Mouse (Mus musculus) intestine, embryonic 15.5 days (tissue): ENCODE data around the gene Erc2. TPM values are rescaled to one million over a fixed set of nuclear protein-coding genes. Genes with fewer than 3 reads are reported as not detected.

Experiments used
- ATAC-seq: fragments of 200-750 bp; cut with Nextera tagmentation; 2 replicates; pipeline ENCODE4 v1.8.0; 2017; ENCODE audit warnings: moderate TSS enrichment, moderate library complexity
- H3K27ac ChIP-seq: fragments of 300-500 bp; sonication (generic); 2 replicates; pipeline ENCODE4 v1.5.1; 2015; ENCODE audit warnings: mild to moderate bottlenecking, inconsistent platforms
- H3K27me3 ChIP-seq: fragments of 300-500 bp; sonication (generic); replicated peaks from 2 replicates; pipeline ENCODE4 v1.6.1; 2015; ENCODE audit warnings: inconsistent platforms
- H3K36me3 ChIP-seq: fragments of 300-500 bp; sonication (generic); 2 replicates; pipeline ENCODE4 v1.6.1; 2015; ENCODE audit warnings: inconsistent platforms
- H3K4me1 ChIP-seq: fragments of 300-500 bp; sonication (generic); replicated peaks from 2 replicates; pipeline ENCODE4 v1.6.1; 2015; ENCODE audit warnings: inconsistent platforms
- H3K4me2 ChIP-seq: fragments of 300-500 bp; sonication (generic); replicated peaks from 2 replicates; pipeline ENCODE4 v1.6.1; 2015; ENCODE audit warnings: mild to moderate bottlenecking, inconsistent platforms
- H3K4me3 ChIP-seq: fragments of 300-500 bp; sonication (generic); replicated peaks from 2 replicates; pipeline ENCODE4 v1.5.1; 2015; ENCODE audit warnings: inconsistent platforms
- H3K9ac ChIP-seq: fragments of 300-500 bp; sonication (generic); 2 replicates; pipeline ENCODE4 v1.6.1; 2015; ENCODE audit warnings: inconsistent platforms
- H3K9me3 ChIP-seq: fragments of 300-500 bp; sonication (generic); 2 replicates; pipeline ENCODE4 v1.6.1; 2016; ENCODE audit warnings: inconsistent platforms
- WGBS: fragments of 180-500 bp; shearing (Covaris S2); methylation state at CpG from one replicate; pipeline ENCODE4 v1.1.7; 2015; 5-methylcytosine and 5-hydroxymethylcytosine counted together
- polyA plus RNA-seq: library from polyadenylated mRNA; unstranded; fragments of >200 nt; fragmentation: Nextera tagmentation; extraction: Ambion mirVana; gene quantifications from 2 replicates; pipeline ENCODE4 v1.2.1, GENCODE M21; 2015

The Erc2 gene
- polyA plus RNA-seq, 1 experiment from 2014 or later = 6.8 TPM

DNA sequence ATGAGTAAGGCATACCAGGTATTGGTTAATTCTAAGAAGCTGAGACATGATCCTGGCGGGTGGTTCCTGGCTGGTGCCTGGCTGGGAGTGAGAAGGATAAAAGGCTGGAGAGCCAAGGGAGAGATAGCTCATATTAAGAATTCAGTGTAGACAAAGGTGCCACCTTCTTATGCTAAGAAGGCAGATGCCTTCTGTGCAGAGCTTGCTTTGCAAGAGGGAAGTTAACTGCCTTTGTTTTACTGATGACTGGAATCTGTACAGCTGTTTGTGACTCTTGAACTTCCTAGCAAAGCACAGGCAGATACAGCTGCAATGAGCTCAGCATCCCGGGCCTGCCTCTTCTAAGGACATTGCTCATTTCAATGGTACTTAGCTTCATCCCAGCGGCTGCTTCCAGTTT is 47.7 kb downstream of the Erc2 start:
- Histone ChIP-seq H3K4me3 (no peak overlapping the region), H3K9me3 (no peaks in the 10 kb centered on the region), H3K4me1 (0 out of 2 replicates have a peak, but pooled peaks cover 2% of the 10 kb centered on the region), H3K27ac (no peak overlapping the region), H3K4me2 (no peak overlapping the region), H3K9ac (no peak overlapping the region), H3K27me3 (no peaks in the 10 kb centered on the region), H3K36me3 (no peaks in the 10 kb centered on the region)
- no peak for ATAC-seq
- WGBS = 78% methylated on average over 3 of the region's 3 CpGs

DNA sequence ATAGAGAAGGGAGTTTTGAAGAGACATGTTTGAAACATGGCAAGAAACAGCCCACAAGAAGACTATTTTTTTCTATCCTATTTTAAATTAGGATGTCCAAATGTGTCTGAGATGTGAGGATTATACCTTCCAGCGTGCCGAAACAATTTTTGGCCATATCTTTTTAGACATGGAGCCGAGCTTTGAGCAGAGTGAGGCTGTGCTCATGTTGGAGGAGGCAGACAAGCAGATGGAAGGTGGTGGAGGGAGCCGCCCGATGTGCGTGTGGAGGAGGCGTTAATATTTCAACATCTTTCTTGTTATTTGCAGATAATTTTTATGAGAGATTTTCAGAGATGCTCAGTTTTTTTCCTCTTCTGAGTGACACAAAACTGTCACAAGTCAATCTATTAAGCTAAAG is 50.5 kb downstream of the Erc2 start:
- WGBS = 91% methylated on average over 7 of the region's 7 CpGs
- Histone ChIP-seq H3K4me2 (no peak overlapping the region), H3K9me3 (no peaks in the 10 kb centered on the region), H3K9ac (no peak overlapping the region), H3K36me3 (no peaks in the 10 kb centered on the region), H3K27ac (no peak overlapping the region), H3K4me3 (no peak overlapping the region), H3K27me3 (no peaks in the 10 kb centered on the region), H3K4me1 (no peaks in the 10 kb centered on the region)
- no peak for ATAC-seq

DNA sequence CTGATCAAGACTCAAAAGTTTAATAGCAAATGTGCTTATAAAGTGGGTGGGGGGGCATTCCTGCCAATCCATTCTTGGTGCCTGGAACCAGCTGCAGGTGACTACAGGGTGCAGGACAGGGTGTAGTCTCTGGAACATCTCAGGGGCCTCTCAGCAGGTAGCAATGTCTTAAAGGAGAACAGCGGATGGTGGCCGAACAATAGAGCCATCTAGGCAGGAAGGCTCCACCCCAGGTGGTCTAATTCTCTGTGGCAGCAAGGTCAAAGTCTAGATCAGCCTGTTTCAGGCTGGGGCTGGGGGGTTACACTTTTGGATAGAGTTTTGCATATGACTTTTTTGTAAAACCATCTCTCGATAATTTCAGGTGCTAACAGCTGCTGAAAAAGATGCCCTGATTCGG is 51.9 kb downstream of the Erc2 start:
- H3K27ac ChIP-seq = no peak overlapping the region
- no peak for ATAC-seq
- H3K9me3 ChIP-seq = no peaks in the 10 kb centered on the region
- 78% methylated on average over 4 of the region's 4 CpGs for WGBS
- no peaks in the 10 kb centered on the region for H3K4me1 ChIP-seq
- H3K36me3 ChIP-seq = no peaks in the 10 kb centered on the region
- H3K27me3 ChIP-seq = no peaks in the 10 kb centered on the region
- H3K9ac ChIP-seq = no peak overlapping the region
- H3K4me3 ChIP-seq = no peak overlapping the region
- H3K4me2 ChIP-seq = no peak overlapping the region

DNA sequence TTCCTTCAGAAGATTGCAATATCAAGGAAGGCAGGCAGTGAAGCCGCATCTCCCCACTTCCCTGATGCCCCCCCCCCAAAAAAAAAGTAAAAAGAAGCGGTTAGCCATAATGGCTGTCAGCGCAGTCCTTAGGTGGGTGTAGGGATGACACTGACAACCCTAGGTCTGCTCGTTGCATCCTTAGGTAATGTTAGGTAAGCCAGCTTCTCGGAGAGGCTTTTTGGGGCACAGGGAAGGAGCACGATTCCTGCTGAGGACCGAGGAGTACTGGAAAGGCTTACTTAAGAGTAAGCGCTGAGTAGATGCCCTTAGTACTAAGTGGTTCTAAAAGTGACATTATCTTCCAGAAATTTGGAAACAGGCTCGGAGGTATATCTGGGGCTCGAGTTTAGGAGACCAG is 52.3 kb downstream of the Erc2 start:
- Histone ChIP-seq H3K27ac (no peak overlapping the region), H3K36me3 (no peaks in the 10 kb centered on the region), H3K9me3 (no peaks in the 10 kb centered on the region), H3K9ac (no peak overlapping the region), H3K4me1 (no peaks in the 10 kb centered on the region), H3K4me2 (no peak overlapping the region), H3K27me3 (no peaks in the 10 kb centered on the region), H3K4me3 (no peak overlapping the region)
- ATAC-seq = no peak
- WGBS = 89% methylated on average over 10 of the region's 10 CpGs

DNA sequence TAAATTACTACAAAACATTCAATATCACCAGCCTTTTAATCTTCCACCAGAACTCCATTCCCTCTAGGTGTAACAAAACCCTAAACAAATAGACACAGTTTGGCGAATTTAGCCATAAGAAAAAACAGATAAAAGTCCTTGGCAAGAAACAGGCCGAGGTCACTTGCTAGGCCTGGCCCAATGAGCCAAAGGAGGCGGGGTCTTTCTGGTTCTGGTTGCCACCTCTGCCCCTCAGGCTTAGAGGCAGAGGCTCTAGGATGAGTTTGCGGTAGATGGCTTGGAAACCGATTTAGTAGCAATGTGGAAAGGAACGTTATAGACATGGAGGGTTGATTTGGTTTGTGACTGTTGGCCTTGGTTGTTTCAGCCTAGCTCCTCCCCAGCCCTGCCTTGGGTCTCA is 52.8 kb downstream of the Erc2 start:
- Histone ChIP-seq H3K4me1 (no peaks in the 10 kb centered on the region), H3K27me3 (no peaks in the 10 kb centered on the region), H3K4me2 (no peak overlapping the region), H3K9ac (no peak overlapping the region), H3K27ac (no peak overlapping the region), H3K9me3 (no peaks in the 10 kb centered on the region), H3K36me3 (no peaks in the 10 kb centered on the region), H3K4me3 (no peak overlapping the region)
- WGBS = 82% methylated on average over 6 of the region's 6 CpGs
- no peak for ATAC-seq

DNA sequence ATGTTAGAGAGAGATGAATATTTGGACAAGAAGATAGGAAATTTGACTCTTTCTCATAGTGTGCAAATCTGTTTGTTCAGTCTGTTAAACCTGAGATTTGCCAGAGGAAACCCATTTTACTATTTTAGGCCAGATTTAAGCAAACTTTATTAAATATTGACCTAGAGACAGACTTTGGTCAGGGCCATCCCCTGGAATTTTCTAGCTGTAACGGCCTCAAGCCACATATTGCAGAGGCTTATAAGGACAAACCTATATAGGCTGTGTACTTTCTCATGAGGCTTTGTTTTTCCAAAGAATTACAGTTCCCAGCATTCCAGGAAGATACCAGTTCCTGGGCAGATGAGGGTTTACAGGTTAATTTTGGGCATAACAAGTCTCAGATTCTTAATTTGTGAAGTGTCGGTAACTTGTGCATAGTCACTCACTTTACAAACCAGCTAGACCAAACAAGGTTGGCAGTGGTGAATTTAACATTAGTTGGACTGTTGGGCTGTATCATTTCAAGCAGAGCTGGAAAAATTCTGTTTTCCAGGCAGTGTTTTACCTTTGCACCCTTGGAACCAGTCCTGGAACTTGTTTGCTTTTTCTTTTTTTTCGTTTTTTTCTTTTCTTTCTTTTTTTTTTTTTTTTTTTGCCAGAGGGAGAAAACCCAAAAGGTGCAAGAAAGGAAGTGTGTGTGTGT is 60.3 kb downstream of the Erc2 start:
- ATAC-seq = no peak
- H3K27me3 ChIP-seq = no peaks in the 10 kb centered on the region
- H3K9me3 ChIP-seq = no peaks in the 10 kb centered on the region
- H3K27ac ChIP-seq = no peak overlapping the region
- H3K4me2 ChIP-seq = no peak overlapping the region
- 76% methylated on average over 3 of the region's 3 CpGs for WGBS
- no peaks in the 10 kb centered on the region for H3K4me1 ChIP-seq
- no peak overlapping the region for H3K9ac ChIP-seq
- H3K36me3 ChIP-seq = no peaks in the 10 kb centered on the region
- H3K4me3 ChIP-seq = no peak overlapping the region

DNA sequence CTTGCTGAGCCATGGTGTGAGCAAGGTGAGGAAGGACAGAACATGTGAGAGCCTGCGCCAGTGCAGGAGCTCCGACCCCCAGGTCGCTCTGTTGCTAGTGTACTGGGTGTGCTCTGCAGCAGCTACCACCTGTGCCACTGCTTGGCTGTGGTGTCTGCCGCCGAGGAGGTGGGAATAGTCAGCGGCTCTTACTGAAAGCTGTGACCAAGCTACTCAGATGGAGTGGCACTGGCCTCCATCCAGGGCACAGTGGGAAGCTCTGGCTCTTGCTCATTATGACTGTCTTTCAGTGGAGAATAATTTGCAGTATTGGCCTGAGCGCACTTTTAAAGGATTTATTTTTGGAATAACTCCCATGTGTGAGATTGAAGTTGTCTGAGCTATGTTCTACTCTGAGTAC is 73.6 kb downstream of the Erc2 start:
- Histone ChIP-seq H3K27ac (no peak overlapping the region), H3K4me1 (no peaks in the 10 kb centered on the region), H3K4me3 (no peak overlapping the region), H3K4me2 (no peak overlapping the region), H3K36me3 (no peaks in the 10 kb centered on the region), H3K9ac (no peak overlapping the region), H3K9me3 (no peaks in the 10 kb centered on the region), H3K27me3 (no peaks in the 10 kb centered on the region)
- ATAC-seq = no peak
- 91% methylated on average over 7 of the region's 7 CpGs for WGBS

DNA sequence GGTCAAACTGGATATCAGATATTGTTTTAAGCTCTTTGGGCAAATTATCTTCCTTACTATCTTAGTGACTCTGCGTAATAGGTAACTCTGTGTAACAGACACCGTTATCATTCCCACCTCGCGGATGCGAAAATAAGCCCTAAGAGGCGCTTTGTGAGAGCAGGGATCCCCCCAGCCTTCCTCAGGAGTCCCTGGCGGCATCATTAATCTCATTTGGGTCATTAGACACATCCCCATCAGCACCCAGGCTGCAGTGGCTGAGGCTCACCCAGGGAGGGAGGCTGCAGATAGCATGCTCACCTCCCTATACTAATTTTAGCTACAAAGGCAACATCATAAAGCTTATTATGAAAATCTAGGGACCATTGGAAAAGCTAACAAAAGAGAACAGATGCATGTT is 95.1 kb downstream of the Erc2 start:
- no peaks in the 10 kb centered on the region for H3K9me3 ChIP-seq
- 76% methylated on average over 7 of the region's 7 CpGs for WGBS
- no peak overlapping the region for H3K4me3 ChIP-seq
- no peaks in the 10 kb centered on the region for H3K36me3 ChIP-seq
- no peak overlapping the region for H3K9ac ChIP-seq
- H3K4me2 ChIP-seq = no peak overlapping the region
- H3K4me1 ChIP-seq = no peaks in the 10 kb centered on the region
- H3K27ac ChIP-seq = no peak overlapping the region
- no peaks in the 10 kb centered on the region for H3K27me3 ChIP-seq
- no peak for ATAC-seq

DNA sequence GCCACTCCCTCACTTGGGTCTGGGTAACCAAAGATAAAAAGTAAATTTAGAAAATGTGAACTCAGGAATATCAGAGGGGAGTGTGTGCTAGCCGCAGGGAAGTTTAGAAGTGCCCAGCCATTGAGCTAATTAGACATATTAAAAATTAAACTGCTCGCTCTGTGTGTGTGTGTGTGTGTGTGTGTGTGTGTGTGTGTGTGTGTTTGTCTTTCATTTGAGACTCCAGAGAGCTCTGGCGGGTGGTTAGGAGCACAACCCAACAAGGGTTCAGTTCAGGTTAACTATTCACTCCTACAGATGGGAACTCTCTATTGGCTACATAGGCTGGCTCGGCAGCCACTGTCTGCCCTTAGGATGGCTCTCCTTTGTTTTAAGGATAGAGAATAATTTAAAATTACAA is 97.4 kb downstream of the Erc2 start:
- Histone ChIP-seq H3K4me2 (no peak overlapping the region), H3K9ac (no peak overlapping the region), H3K36me3 (no peaks in the 10 kb centered on the region), H3K27me3 (no peaks in the 10 kb centered on the region), H3K27ac (no peak overlapping the region), H3K9me3 (no peaks in the 10 kb centered on the region), H3K4me3 (no peak overlapping the region), H3K4me1 (no peaks in the 10 kb centered on the region)
- no peak for ATAC-seq
- 78% methylated on average over 4 of the region's 4 CpGs for WGBS

DNA sequence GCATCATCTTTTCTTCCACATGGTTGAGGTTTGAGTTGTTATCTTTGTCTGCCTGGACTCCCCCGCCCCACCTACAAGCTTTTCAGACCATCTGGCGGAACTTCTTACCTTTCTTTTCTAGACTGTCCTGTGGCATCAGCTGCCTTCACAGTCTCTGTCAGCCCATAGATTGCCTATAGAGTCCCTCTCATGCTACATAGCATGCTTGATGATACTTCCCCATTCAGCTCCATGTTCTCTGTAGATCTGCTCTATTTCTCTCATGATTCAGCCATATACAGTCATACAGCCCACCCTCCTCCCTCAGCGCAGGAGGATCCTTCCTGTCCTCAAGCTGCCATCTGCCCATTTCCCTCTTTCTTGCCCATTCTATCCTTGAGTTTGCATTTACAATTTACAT is 98.7 kb downstream of the Erc2 start:
- no peak overlapping the region for H3K4me3 ChIP-seq
- no peaks in the 10 kb centered on the region for H3K4me1 ChIP-seq
- 98% methylated on average over 3 of the region's 3 CpGs for WGBS
- ATAC-seq = no peak
- no peaks in the 10 kb centered on the region for H3K27me3 ChIP-seq
- H3K27ac ChIP-seq = no peak overlapping the region
- no peaks in the 10 kb centered on the region for H3K36me3 ChIP-seq
- no peak overlapping the region for H3K4me2 ChIP-seq
- H3K9ac ChIP-seq = no peak overlapping the region
- no peaks in the 10 kb centered on the region for H3K9me3 ChIP-seq

DNA sequence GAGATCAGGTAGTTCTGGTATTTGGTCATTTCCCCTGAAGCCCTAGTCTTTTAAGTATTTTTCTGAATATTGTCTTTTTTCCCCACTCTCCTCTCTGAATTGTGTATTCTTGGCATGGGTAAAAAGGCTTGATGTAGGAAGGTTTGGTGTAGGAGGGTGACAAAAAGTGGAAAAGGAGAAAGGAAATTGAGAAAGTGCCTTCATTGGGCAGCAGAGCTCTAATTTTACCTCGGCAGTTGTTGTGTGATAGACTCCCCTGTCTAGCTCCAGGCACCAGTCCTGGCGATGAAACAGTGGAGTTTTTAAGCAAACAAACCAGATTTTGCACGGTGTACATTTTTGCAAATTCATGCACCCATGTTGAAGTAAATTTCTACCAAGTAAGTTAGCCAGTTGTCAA is 99.5 kb downstream of the Erc2 start:
- 85% methylated on average over 3 of the region's 3 CpGs for WGBS
- ATAC-seq = no peak

DNA sequence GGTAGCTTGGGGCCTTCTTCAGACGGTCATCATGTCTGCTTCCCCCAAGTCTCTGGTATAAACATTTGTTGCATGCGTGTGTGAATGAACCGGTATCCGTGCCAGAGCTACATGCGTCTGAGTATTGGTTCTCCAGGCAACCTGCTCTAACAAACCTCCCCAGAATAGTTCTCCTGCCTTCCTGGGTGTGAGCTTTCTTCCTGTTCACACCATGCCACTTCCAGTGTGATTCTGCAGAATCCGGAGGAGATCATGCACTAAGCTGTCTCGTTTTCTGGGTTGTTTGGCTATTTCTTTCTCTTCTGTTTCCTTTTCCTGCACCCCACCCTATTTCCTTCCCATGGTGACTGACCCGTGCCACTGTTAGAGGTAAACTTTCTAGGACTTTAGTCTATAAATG is 105.3 kb downstream of the Erc2 start:
- no peak overlapping the region for H3K27ac ChIP-seq
- H3K4me2 ChIP-seq = no peak overlapping the region
- no peak overlapping the region for H3K4me3 ChIP-seq
- ATAC-seq = no peak
- H3K9ac ChIP-seq = no peak overlapping the region
- H3K9me3 ChIP-seq = no peaks in the 10 kb centered on the region
- H3K4me1 ChIP-seq = no peaks in the 10 kb centered on the region
- WGBS = 75% methylated on average over 8 of the region's 8 CpGs
- no peaks in the 10 kb centered on the region for H3K36me3 ChIP-seq
- H3K27me3 ChIP-seq = no peaks in the 10 kb centered on the region

More for the DNA sequence above, 99.5 kb downstream of the Erc2 start:
- Histone ChIP-seq H3K27me3 (no peaks in the 10 kb centered on the region), H3K4me2 (no peak overlapping the region), H3K9ac (no peak overlapping the region), H3K9me3 (no peaks in the 10 kb centered on the region), H3K36me3 (no peaks in the 10 kb centered on the region), H3K27ac (no peak overlapping the region), H3K4me3 (no peak overlapping the region), H3K4me1 (no peaks in the 10 kb centered on the region)

DNA sequence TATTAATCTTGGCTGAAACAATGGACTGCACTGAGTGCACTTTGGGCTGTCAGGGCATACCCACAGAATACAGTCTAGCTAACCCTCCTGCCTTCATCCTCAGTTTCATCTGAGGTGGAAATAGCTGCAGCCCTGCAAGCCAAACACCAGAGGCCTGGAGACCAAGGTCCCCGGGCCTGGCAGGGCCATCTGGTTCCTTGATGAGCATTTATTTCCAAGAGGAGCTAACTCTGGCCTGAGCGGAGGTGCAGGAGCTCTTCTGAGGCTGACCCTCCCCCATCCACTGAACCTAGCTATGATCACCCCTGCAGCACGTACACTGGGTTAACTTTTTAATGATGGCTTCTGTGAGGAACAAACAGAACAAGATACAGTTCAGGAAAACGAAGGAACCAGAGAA is 108.9 kb downstream of the Erc2 start:
- no peaks in the 10 kb centered on the region for H3K4me1 ChIP-seq
- no peak for ATAC-seq

More for the DNA sequence above, 108.9 kb downstream of the Erc2 start:
- Histone ChIP-seq H3K9me3 (no peaks in the 10 kb centered on the region), H3K27me3 (no peaks in the 10 kb centered on the region), H3K36me3 (no peaks in the 10 kb centered on the region), H3K4me2 (no peak overlapping the region), H3K4me3 (no peak overlapping the region), H3K9ac (no peak overlapping the region), H3K27ac (no peak overlapping the region)
- 25% methylated on average over 4 of the region's 4 CpGs for WGBS
